Mouse (Mus musculus) hindbrain, embryonic 15.5 days (tissue): ENCODE data around the gene Dda1. TPM values are rescaled to one million over a fixed set of nuclear protein-coding genes. Genes with fewer than 3 reads are reported as not detected.

Source experiments
- ATAC-seq: fragments of 200-750 bp; cut with Nextera tagmentation; 2 replicates; pipeline ENCODE4 v1.8.0; 2017; ENCODE audit warnings: low read depth, moderate number of reproducible peaks, moderate TSS enrichment; ENCODE audit not compliant: low FRiP score
- H3K27ac ChIP-seq: fragments of 300-500 bp; sonication (generic); replicated peaks from 2 replicates; pipeline ENCODE4 v1.5.1; 2015; ENCODE audit warnings: mild to moderate bottlenecking, inconsistent platforms
- H3K27me3 ChIP-seq: fragments of 300-500 bp; sonication (generic); 2 replicates; pipeline ENCODE4 v1.6.1; 2015; ENCODE audit warnings: control low read depth, inconsistent platforms
- H3K36me3 ChIP-seq: fragments of 300-500 bp; sonication (generic); 2 replicates; pipeline ENCODE4 v1.6.1; 2015; ENCODE audit warnings: control low read depth, inconsistent platforms
- H3K4me1 ChIP-seq: fragments of 300-500 bp; sonication (generic); replicated peaks from 2 replicates; pipeline ENCODE4 v1.6.1; 2015; ENCODE audit warnings: control low read depth, inconsistent platforms
- H3K4me2 ChIP-seq: fragments of 300-500 bp; sonication (generic); 2 replicates; pipeline ENCODE4 v1.6.1; 2015; ENCODE audit warnings: moderate library complexity, mild to moderate bottlenecking, inconsistent platforms
- H3K4me3 ChIP-seq: fragments of 300-500 bp; sonication (generic); 2 replicates; pipeline ENCODE4 v1.5.1; 2015; ENCODE audit warnings: mild to moderate bottlenecking, inconsistent platforms
- H3K9ac ChIP-seq: fragments of 300-500 bp; sonication (generic); 2 replicates; pipeline ENCODE4 v1.6.1; 2015; ENCODE audit warnings: inconsistent platforms
- H3K9me3 ChIP-seq: fragments of 300-500 bp; sonication (generic); 2 replicates; pipeline ENCODE4 v1.6.1; 2016; ENCODE audit warnings: control low read depth, inconsistent platforms
- WGBS: fragments of 180-500 bp; shearing (Covaris S2); methylation state at CpG from one replicate; pipeline ENCODE4 v1.1.7; 2015; 5-methylcytosine and 5-hydroxymethylcytosine counted together
- polyA plus RNA-seq: library from polyadenylated mRNA; unstranded; fragments of >200 nt; fragmentation: Nextera tagmentation; extraction: Ambion mirVana; gene quantifications from 2 replicates; pipeline ENCODE4 v1.2.1, GENCODE M21; 2015

Gene Dda1
- polyA plus RNA-seq, 1 experiment from 2014 or later = 231 TPM

DNA sequence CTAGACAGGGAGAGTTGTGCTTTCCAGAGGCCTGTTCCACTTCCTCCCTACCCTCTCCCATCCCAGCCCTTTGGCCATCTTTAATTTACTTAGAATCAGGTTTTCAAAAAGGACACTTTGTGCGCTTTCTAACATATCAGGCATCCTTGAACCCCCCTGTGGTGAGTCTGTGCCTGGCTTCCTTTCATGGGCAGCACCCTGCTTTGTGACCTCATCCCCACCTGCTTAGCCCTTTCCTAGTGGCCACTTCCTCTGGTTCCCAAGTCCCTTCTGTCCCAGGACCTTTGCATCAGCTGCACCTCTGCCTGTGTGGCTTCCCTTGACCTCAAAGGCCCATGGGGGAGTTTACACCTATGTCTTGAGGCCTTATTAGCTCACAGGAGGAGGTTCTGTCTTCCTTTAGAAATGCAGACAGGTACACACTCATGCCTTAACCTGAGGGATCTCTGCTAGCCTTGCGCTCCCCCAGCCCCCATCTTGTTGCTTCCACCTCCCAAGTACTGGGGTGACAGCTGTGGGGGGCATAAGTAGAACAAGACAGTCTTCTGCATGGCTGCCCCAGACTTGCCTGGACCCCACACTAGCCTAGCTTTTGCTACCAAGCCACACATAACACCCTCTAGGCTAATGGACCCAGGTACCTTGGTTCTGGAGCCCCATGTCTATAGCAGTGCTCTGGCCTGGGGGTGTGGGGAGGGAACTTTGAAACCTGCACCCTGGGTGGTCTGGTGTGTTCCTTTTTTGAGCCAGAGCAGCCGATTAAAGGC lies 1.3 kb downstream of the Dda1 start:
- H3K27ac ChIP-seq = peak overlapping the region; percentile 90; the same call in 1 of the 2 replicates
- H3K27me3 ChIP-seq = no peaks in the 10 kb centered on the region
- H3K4me2 ChIP-seq = peak overlapping the region; percentile 92
- H3K36me3 ChIP-seq = peaks cover 28% of the 10 kb centered on the region
- 77% methylated on average over 3 of the region's 3 CpGs for WGBS
- no peak for ATAC-seq
- peak overlapping the region; percentile 81 for H3K4me3 ChIP-seq
- no peaks in the 10 kb centered on the region for H3K9me3 ChIP-seq
- H3K4me1 ChIP-seq = peaks cover 26% of the 10 kb centered on the region
- H3K9ac ChIP-seq = peak overlapping the region; percentile 68

DNA sequence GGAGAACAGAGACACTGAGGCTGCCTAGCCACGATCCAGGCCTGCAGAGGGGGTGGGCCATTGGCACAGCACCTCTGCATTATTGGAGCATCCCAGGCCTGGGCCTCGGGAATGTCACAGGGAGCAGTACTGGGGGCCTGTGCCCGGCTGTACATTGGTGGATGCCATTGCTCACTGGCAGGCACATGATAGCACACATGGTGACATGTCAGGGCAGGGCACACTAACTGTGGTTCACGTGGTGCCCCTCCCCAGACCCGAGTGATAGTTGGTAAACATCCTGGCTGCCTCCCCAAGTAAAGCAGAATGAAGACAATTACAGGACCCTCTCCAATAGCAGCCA lies 1.9 kb downstream of the Dda1 start:
- Histone ChIP-seq H3K4me2 (peak overlapping the region; percentile 92; the same call in 1 of the 2 replicates), H3K4me1 (peaks cover 25% of the 10 kb centered on the region), H3K27me3 (no peaks in the 10 kb centered on the region), H3K9ac (no peak overlapping the region), H3K4me3 (0 out of 2 replicates have a peak overlapping the region, but pooled peaks have one; percentile 81), H3K36me3 (peaks cover 28% of the 10 kb centered on the region), H3K9me3 (no peaks in the 10 kb centered on the region), H3K27ac (no peak overlapping the region)
- ATAC-seq = no peak
- WGBS = 83% methylated on average over 5 of the region's 5 CpGs

DNA sequence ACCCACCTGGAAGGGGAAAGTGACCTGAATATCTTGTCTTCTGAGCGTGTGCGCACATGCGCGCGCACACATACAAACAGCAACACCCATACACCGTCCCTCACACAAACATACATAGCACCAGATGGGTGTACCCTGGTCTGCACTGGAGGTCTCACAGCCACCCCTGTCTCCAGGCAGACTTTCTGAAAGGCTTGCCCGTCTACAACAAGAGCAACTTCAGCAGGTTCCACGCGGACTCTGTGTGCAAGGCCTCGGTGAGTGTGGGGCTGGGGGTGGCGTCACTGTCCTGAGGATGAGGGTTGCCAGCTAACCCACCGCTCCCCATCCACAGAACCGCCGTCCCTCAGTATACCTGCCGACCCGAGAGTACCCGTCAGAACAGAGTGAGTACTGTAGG lies 2.9 kb downstream of the Dda1 start:
- H3K4me2 ChIP-seq = no peak overlapping the region
- H3K9me3 ChIP-seq = no peaks in the 10 kb centered on the region
- no peak overlapping the region for H3K4me3 ChIP-seq
- ATAC-seq = no peak
- no peak overlapping the region for H3K27ac ChIP-seq
- H3K9ac ChIP-seq = no peak overlapping the region
- H3K4me1 ChIP-seq = peaks cover 31% of the 10 kb centered on the region
- no peaks in the 10 kb centered on the region for H3K27me3 ChIP-seq
- H3K36me3 ChIP-seq = peaks cover 28% of the 10 kb centered on the region
- WGBS = 97% methylated on average over 17 of the region's 17 CpGs

DNA sequence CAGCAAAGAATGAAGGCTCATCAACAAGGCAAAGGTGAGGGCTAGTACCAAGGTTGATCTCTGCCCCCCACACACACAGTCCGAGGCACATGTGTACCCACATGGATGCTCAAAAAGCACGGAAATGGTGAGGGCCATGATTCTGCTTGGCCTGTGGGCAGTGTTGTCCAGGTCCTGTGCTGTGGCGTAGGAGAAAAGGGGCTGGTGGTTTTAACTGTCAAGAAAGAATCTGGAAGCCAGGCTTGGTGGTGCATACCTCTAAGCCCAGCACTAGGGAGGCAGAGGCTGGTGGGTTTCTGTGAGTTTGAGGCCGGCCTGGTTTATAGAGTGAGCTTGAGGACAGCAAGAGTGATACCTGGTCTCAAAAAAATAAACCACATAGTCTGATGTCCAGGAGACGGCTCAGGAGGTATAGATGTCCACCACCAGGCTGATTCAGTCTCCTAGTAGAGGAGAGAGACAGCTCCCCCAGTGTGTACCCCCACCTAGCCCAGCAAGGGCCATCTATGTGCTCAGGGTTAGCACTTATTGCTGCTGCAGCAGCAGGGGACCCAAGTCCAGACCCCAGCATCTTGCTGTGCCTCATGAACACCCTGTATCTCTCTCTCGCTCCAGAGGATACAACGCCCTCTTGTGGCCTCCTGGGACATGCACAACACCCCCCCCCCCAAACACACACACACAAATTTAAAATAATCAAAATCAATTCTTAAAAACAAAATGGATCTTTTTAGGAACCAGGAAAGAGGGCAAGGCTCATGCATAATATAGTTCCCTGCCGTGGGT lies 3.8 kb downstream of the Dda1 start:
- no peak overlapping the region for H3K9ac ChIP-seq
- no peak overlapping the region for H3K4me3 ChIP-seq
- WGBS = 85% methylated on average over 8 of the region's 8 CpGs
- H3K36me3 ChIP-seq = peaks cover 28% of the 10 kb centered on the region
- no peak overlapping the region for H3K4me2 ChIP-seq
- no peaks in the 10 kb centered on the region for H3K27me3 ChIP-seq
- ATAC-seq = no peak
- no peaks in the 10 kb centered on the region for H3K9me3 ChIP-seq
- no peak overlapping the region for H3K27ac ChIP-seq
- peaks cover 39% of the 10 kb centered on the region for H3K4me1 ChIP-seq

DNA sequence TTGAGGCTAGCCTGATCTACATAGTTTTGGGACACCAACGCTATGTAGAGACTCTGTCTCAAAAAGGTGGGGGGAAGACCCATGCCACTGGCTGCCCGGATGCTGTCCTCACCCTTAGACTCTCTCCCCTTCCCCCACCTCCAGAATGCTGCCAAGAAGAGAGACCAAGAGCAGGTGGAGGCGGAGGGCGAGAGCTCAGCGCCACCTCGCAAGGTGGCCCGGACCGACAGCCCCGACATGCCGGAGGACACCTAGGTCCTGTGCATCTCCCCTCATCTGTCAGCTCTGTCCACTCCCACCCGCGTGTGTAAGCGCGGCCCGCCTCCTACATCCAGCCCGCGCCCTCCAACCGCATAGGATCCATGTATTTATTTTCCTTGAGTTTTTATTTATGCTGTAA lies 5.3 kb downstream of the Dda1 start:
- Histone ChIP-seq H3K4me2 (no peak overlapping the region), H3K4me1 (peaks cover 39% of the 10 kb centered on the region), H3K4me3 (no peak overlapping the region), H3K27ac (no peak overlapping the region), H3K36me3 (peaks cover 39% of the 10 kb centered on the region), H3K9me3 (no peaks in the 10 kb centered on the region), H3K9ac (no peak overlapping the region), H3K27me3 (no peaks in the 10 kb centered on the region)
- no peak for ATAC-seq
- WGBS = 97% methylated on average over 18 of the region's 18 CpGs

DNA sequence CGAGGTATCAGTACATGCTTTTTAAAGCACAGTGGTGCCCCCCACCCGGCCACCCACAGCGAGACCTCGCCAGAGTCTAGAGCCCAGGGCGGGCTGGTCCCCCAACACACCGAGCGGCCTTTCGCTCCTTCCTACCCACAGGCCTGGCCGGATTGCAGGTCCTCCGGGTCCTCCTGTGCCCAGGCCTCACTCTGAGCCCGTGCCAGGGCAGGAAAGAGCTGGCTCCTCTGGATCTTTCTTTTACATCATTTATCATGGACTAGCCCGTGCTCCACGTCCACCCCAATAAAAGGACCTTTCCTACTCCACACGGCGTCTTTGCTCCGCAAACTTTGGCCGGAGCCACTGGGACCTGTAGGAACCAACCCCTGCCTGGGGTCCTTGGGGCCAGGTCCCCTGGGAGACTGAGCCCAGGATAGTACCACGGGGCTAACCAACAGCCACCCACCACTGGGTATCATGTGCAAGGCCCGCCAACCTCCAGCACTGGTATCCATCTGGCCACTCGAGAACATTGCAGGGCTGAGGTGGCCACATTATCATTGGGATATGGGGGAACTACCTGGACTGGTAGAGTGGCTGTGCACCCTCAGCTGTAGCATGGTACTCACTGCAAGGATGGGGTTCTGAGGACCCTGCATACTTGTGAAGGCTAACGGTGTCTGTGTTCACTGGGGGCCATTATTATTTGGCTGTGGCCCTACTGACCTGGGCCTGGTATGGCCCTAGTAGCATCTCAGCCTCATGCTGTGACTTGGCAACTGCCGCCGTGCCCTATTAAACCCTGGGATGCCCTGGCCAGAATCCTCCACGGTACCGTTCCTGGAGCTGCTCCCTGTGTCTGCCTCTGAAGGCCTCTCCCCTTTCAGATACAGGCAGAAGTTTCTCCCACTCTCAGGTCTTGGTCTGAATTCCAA lies 6.0 kb downstream of the Dda1 start:
- H3K27me3 ChIP-seq = no peaks in the 10 kb centered on the region
- 84% methylated on average over 25 of the region's 25 CpGs for WGBS
- H3K4me2 ChIP-seq = peak overlapping the region; percentile 83; the same call in 1 of the 2 replicates
- no peaks in the 10 kb centered on the region for H3K9me3 ChIP-seq
- H3K9ac ChIP-seq = no peak overlapping the region; the same call in 1 of the 2 replicates
- peaks cover 46% of the 10 kb centered on the region for H3K36me3 ChIP-seq
- no peak overlapping the region for H3K4me3 ChIP-seq
- ATAC-seq = no peak
- H3K27ac ChIP-seq = peak overlapping the region; percentile 90
- peaks cover 33% of the 10 kb centered on the region for H3K4me1 ChIP-seq

DNA sequence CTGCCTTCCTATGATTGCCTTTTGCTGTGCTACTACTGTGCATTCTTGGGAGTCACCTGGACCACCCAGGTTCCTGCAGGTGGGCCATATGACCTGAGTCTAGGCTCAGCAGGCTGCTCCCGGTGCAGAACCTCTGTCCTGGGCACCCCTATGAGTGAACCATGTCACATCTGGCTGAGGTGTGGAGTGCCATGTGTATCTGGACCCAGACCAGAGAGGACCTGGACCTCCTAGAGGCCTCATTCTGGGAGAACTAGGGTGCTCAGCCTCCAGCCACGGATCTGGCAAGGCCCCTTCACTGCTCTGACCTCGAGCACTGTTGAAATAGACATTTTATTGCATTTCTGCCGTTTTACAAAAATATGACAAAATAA lies 6.7 kb downstream of the Dda1 start:
- 28% methylated on average over 4 of the region's 4 CpGs for WGBS

DNA sequence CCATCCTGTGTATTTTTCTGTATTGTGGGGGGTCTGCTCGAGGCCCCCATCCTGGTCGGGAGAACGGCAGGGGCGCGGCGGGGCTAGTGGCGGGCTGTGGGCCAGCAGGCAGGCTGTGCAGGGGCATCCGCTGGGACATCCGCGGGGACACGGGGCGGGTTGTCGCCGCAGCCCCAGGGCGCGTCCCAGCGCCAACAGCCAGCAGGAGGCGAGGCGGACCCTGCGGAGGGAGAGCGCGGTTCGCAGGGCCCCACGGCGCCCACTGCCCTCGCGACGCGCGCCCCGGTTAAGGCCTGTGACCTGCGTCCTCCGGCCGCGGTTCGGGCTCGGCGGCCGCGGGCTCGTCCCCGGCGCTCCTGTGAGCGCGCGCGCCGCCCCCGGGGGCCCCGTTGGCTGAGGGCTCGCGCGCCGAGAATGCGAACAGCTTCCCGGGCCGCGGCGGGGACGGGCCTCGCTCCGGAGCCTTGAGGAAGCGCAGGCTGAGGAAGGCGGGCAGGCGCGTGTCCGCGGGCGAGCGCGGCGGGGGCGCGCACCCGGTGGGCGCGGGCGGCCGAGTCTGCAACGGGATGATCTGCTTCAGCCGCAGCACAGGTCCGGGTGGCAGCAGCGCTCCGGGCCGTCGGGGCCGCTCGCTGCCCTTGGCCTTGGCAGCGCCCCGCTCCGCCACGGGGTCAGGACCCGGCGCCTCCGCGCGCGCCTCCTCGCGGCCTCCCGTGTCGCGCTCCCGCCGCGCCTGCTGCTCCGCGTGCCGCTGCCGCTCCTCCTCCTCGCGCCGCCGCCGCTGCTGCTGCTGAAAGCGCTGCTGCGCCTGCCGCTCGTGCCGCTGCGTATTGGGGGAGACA lies 7.3 kb downstream of the Dda1 start:
- Histone ChIP-seq H3K9me3 (no peaks in the 10 kb centered on the region), H3K4me2 (peak overlapping the region; percentile 83), H3K27me3 (no peaks in the 10 kb centered on the region), H3K4me3 (peak overlapping the region; percentile 52), H3K4me1 (peaks cover 22% of the 10 kb centered on the region), H3K27ac (peak overlapping the region; percentile 90), H3K36me3 (peaks cover 55% of the 10 kb centered on the region), H3K9ac (peak overlapping the region; percentile 59)
- peak; percentile 66 for ATAC-seq
- under 1% methylated on average over 65 of the region's 121 CpGs for WGBS

More for the DNA sequence above, 6.7 kb downstream of the Dda1 start:
- Histone ChIP-seq H3K27me3 (no peaks in the 10 kb centered on the region), H3K4me1 (peaks cover 26% of the 10 kb centered on the region), H3K9me3 (no peaks in the 10 kb centered on the region), H3K4me3 (peak overlapping the region; percentile 52), H3K27ac (peak overlapping the region; percentile 90), H3K4me2 (peak overlapping the region; percentile 83), H3K36me3 (peaks cover 53% of the 10 kb centered on the region), H3K9ac (peak overlapping the region; percentile 59)
- ATAC-seq = no peak

DNA sequence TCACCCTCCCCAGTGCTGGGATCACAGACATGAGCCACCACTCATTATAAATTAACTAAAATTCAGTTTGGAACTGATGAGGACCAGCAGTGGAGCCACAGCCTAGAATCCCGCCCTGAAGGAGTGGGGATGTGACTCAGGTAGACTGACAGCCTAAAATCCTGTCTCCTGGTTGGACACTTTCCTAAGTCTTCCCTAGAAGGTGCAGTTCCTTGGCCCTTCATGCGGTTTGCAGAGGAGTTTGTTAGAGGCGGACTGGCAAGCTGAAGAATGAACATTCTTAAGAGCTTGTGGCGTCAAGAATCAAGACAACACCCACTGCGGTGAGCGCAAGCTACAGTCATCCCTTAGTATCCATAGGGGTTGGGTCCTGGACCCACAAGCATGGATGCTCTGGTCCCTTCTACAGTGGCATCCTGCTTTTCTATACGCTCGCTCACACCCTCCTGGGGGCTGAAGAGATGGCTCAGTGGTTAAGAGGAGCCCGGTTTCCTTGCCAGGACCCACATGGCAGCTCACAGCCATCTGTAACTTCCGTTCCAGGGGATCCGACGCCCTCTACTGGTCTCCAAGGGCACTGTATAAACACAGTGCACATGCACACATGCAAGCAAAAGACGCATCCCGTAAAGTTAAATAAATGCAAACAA lies 8.3 kb downstream of the Dda1 start:
- H3K4me2 ChIP-seq = peak overlapping the region; percentile 83
- H3K27me3 ChIP-seq = no peaks in the 10 kb centered on the region
- no peaks in the 10 kb centered on the region for H3K9me3 ChIP-seq
- H3K36me3 ChIP-seq = peaks cover 47% of the 10 kb centered on the region
- ATAC-seq = no peak
- H3K4me1 ChIP-seq = peaks cover 22% of the 10 kb centered on the region
- H3K27ac ChIP-seq = peak overlapping the region; percentile 90
- 35% methylated on average over 14 of the region's 14 CpGs for WGBS
- peak overlapping the region; percentile 59; the same call in 1 of the 2 replicates for H3K9ac ChIP-seq
- peak overlapping the region; percentile 52 for H3K4me3 ChIP-seq

DNA sequence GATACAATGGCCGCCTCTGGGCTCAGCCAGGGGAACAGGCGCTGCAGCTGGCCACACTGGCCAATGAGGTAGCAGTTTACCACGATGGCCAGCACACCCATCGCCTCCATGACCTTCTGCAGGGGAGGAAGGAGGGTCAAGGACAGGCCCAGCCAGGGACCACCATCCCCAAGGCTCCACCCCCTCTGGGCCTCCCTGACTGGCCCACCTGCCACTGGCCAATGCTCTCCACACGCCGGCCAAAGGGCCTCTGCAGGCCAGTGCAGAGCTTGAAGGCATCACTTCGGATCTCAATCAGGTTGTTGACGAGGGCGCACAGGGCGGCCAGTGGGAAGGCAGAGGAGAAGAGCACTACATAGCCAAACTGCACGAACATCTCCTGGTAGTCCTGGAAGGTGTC lies 9.9 kb downstream of the Dda1 start:
- Histone ChIP-seq H3K27me3 (no peaks in the 10 kb centered on the region), H3K4me1 (peaks cover 29% of the 10 kb centered on the region), H3K4me3 (no peak overlapping the region), H3K9me3 (no peaks in the 10 kb centered on the region), H3K36me3 (peaks cover 40% of the 10 kb centered on the region), H3K27ac (no peak overlapping the region), H3K4me2 (no peak overlapping the region), H3K9ac (no peak overlapping the region)
- WGBS = 93% methylated on average over 11 of the region's 11 CpGs
- no peak for ATAC-seq
